Mouse (Mus musculus): ENCODE measurements around the gene Rrp9.

DNA sequence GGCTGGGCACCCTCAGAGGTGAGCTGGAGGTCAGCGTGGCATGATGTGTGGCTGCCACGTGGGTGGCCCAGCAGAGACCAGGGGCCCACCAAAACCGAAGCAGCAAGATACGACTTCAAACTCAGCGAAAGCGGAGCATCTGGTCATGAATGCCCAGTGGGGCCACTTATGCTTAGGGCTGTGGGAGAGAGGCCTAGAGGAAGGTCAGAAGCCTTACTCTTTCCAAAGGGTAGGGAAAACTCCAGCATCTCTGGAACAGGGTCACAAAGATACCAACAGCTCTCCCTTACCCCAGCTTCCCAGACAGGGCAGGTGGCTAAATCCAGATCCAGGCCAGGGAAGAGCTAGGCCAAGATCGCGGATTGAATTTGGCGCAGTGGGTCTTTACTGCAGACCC is 18.6 kb upstream of the Rrp9 start:
- no peak for TF ChIP-seq POLR2A (IDR thresholded peaks at IDR 0.05; ENCODE audit: low read depth, low read length)
- TF ChIP-seq CTCF (IDR thresholded peaks at IDR 0.05; ENCODE audit: borderline replicate concordance, insufficient read depth, low read length): no peak
